Mouse (Mus musculus) forelimb bud, embryonic 11.5 days (tissue): ENCODE results near the gene Adamts2.

Experiments used
- DNase-seq: peaks from one replicate; pipeline ENCODE4 v3.0.0-alpha.2; 2012; ENCODE audit warnings: low read depth, low spot score

Gene Adamts2

DNA sequence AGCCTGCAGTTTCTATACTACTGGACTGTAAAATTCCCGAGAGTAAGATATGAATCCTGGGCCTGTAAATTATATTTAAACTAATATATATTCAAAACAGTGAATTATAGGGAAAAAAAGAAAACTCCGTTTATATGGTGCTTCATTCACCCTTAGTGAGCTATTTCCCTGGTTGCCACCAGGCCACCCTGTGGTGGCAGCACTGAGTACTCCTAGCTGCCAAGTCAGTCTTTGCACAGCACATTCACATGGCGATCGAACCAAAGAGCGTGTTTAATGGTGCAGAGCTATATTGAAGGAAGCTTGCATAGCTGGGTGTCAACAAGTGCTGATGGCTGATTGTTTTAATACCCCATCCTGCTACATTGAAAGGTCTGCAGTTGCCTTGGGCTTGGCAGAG lies 245.2 kb downstream of the Adamts2 start:
- no peak for DNase-seq

GRCm38 (mm10) chr11:50848520-50849137 lies 246.7 kb downstream of the Adamts2 start:
- no peak for DNase-seq

DNA sequence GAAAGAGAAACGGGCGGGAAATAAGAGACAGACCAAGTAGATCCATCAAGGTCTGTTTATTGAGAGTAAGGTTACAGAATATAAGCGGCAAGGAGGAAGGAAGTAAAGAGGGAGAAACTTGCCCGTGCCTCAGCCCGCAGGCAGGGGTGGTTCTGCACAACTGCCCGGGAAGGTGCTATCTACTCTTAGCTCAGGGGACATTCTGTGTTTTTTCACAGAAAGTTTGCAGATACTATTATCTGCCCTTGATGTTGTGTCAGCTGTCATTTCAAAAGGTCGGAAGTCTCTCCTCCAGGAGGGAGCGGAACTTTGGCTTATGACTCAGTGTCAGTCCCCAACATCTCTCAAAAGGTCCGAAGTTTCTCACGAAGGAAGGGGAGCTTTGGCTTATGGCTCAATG lies 247.4 kb downstream of the Adamts2 start:
- DNase-seq = no peak

- no peak for DNase-seq
These were observed 248.4 kb downstream of the Adamts2 start, which contains the start of gene Grm6 for GRCm38 (mm10) chr11:50850177-50850735. Gene Grm6 (plus strand): TSS chr11:50850685.

- no peak for DNase-seq
These were observed 249.2 kb downstream of the Adamts2 start for GRCm38 (mm10) chr11:50850989-50851601.
